Mouse (Mus musculus) embryo, embryonic 10 days (tissue): ENCODE results near the gene Cdk15.

Experiments used
- DNase-seq: peaks from one replicate; pipeline ENCODE4 v3.0.0-alpha.2; 2015; ENCODE audit warnings: low spot score

Cdk15 gene

GRCm38 (mm10) chr1:59256751-59257231 lies at the start of gene Cdk15:
Gene Cdk15 (plus strand): TSS chr1:59256906.
- DNase-seq, result peak; percentile 59

- no peak for DNase-seq
Observed at GRCm38 (mm10) chr1:59208331-59208730, 48.4 kb upstream of the Cdk15 start.

GRCm38 (mm10) chr1:59211651-59212050 lies 45.1 kb upstream of the Cdk15 start:
- no peak for DNase-seq

GRCm38 (mm10) chr1:59212076-59212779 lies 44.5 kb upstream of the Cdk15 start:
- no peak for DNase-seq

GRCm38 (mm10) chr1:59212951-59213350 lies 43.8 kb upstream of the Cdk15 start:
- DNase-seq, result no peak

- no peak for DNase-seq
Observed at GRCm38 (mm10) chr1:59215446-59215845, 41.3 kb upstream of the Cdk15 start.

- DNase-seq, result no peak
Observed at GRCm38 (mm10) chr1:59220371-59220770, 36.3 kb upstream of the Cdk15 start.

- DNase-seq, result no peak
Observed at GRCm38 (mm10) chr1:59221591-59221990, 35.1 kb upstream of the Cdk15 start.

GRCm38 (mm10) chr1:59222101-59222825 lies 34.4 kb upstream of the Cdk15 start:
- DNase-seq, result no peak

GRCm38 (mm10) chr1:59228552-59228951 lies 28.2 kb upstream of the Cdk15 start:
- DNase-seq, result no peak

- no peak for DNase-seq
Observed at GRCm38 (mm10) chr1:59229187-59229586, 27.5 kb upstream of the Cdk15 start.

GRCm38 (mm10) chr1:59236856-59237441 lies 19.8 kb upstream of the Cdk15 start, which contains the start of gene Als2:
Gene Als2 (minus strand): TSS chr1:59237231.
- DNase-seq, result peak; percentile 99

- DNase-seq, result peak; percentile 87
Observed at GRCm38 (mm10) chr1:59237614-59238211, 19.0 kb upstream of the Cdk15 start.

GRCm38 (mm10) chr1:59243770-59244169 lies 12.9 kb upstream of the Cdk15 start:
- no peak for DNase-seq

GRCm38 (mm10) chr1:59247602-59248001 lies 9.1 kb upstream of the Cdk15 start:
- peak; percentile 92 for DNase-seq

GRCm38 (mm10) chr1:59252762-59253161 lies 3.9 kb upstream of the Cdk15 start:
- peak; percentile 33 for DNase-seq

- DNase-seq, result peak; percentile 46
Observed at GRCm38 (mm10) chr1:59253301-59253909, 3.3 kb upstream of the Cdk15 start.

- peak; percentile 24 for DNase-seq
Observed at GRCm38 (mm10) chr1:59257736-59258135, 1.0 kb downstream of the Cdk15 start.

- no peak for DNase-seq
Observed at GRCm38 (mm10) chr1:59268931-59269330, 12.2 kb downstream of the Cdk15 start.

GRCm38 (mm10) chr1:59269466-59269865 lies 12.8 kb downstream of the Cdk15 start:
- DNase-seq, result no peak

- peak; percentile 81 for DNase-seq
Observed at GRCm38 (mm10) chr1:59269951-59270689, 13.4 kb downstream of the Cdk15 start.
